Mouse (Mus musculus): ENCODE data around the gene Slc41a3.

GRCm38 (mm10) chr6:90569736-90570383 lies 34.7 kb upstream of the Slc41a3 start:
- TF ChIP-seq POLR2A (IDR thresholded peaks at IDR 0.05; ENCODE audit: extremely low read depth, insufficient read depth, low read length) (no peak), CTCF (IDR thresholded peaks at IDR 0.05; ENCODE audit: extremely low read depth, insufficient read depth, low read length) (no peak)

Data from cortical plate, adult 2 months (tissue).